Mouse (Mus musculus): ENCODE data around the gene Ostc.

GRCm38 (mm10) chr3:130691596-130692170 lies 17.6 kb downstream of the Ostc start:
- TF ChIP-seq CTCF (IDR thresholded peaks at IDR 0.05; ENCODE audit: extremely low read depth, insufficient read length, insufficient replicate concordance, low read depth, low read length) = no peak
- TF ChIP-seq POLR2A (IDR thresholded peaks at IDR 0.05; ENCODE audit: low read depth, low read length) = no peak

All from small intestine, adult 2 months (tissue).